ENCODE assay signal across 12 mouse cellular contexts in genomic region chr8:34670930-34671715, GRCm38 (mm10).
A peak's percentile ranks its signal among the peaks of the same experiment; 100 is the strongest.
DNase-seq lines count a peak whose midpoint lies in the region; ATAC-seq and TF ChIP-seq lines count a peak whose summit lies in the region.
"Had no signal": no experiment of that assay in that cellular context is flagged by ENCODE, and none has a peak within 500 bp of the region (broad histone marks: within the 10 kb centered on the region; RNA-seq: fewer than 3 reads in every experiment).

No protein-coding gene starts in this region.

- 5% methylated on average over 4 of the region's 4 CpGs for WGBS in thymus, adult 2 months
- WGBS in liver, embryonic 14.5 days (ENCODE audit: insufficient replicate concordance): 9% methylated on average over 4 of the region's 4 CpGs

- H3K27me3 ChIP-seq in thymus, adult 2 months (ENCODE audit: control insufficient read depth, insufficient read depth, low read length): no peaks in the 10 kb centered on the region
- no peaks in the 10 kb centered on the region for H3K27me3 ChIP-seq in liver, embryonic 14.5 days (ENCODE audit: control insufficient read depth, insufficient read depth, low read length)
- H3K27me3 ChIP-seq: Patski had no signal

- no peaks in the 10 kb centered on the region for H3K36me3 ChIP-seq in thymus, adult 2 months (ENCODE audit: control insufficient read depth, insufficient read depth, low read length)
- no peaks in the 10 kb centered on the region for H3K36me3 ChIP-seq in liver, embryonic 14.5 days (replicated peaks; ENCODE audit: control insufficient read depth, insufficient read depth, low read depth)

- TF ChIP-seq EP300 in liver, embryonic 14.5 days (IDR thresholded peaks at IDR 0.05; ENCODE audit: low read depth): peak; percentile 54

- no peak for DNase-seq in thymus, adult 2 months
- no peak for DNase-seq in thymus, postnatal 25 days
- no peak for DNase-seq in liver, embryonic 14.5 days (ENCODE audit: low read depth in 3 of 3, low spot score in 3 of 3)
- no peak for DNase-seq in T-cell, adult 2 months (ENCODE audit: low spot score)
- no peak for DNase-seq in left cerebral cortex, adult 9 months (ENCODE audit: low spot score in 2 of 2)
- no peak for DNase-seq in heart, adult 9 months (ENCODE audit: low spot score in 2 of 2)
- DNase-seq: cerebellum, postnatal 36 days; kidney, postnatal 10 days had no signal

- no peak overlapping the region for H3K9ac ChIP-seq in liver, embryonic 14.5 days (replicated peaks)

- no peak overlapping the region for H3K4me3 ChIP-seq in thymus, adult 2 months (ENCODE audit: control insufficient read depth, insufficient read depth, low read length)
- no peak overlapping the region for H3K4me3 ChIP-seq in liver, embryonic 14.5 days (ENCODE audit: insufficient read depth in 1 of 2, low read depth in 2 of 2, low read length in 2 of 2)
- H3K4me3 ChIP-seq: left cerebral cortex, adult 2 months; myocyte had no signal

- H3K9me3 ChIP-seq in liver, embryonic 14.5 days (ENCODE audit: control insufficient read depth, low read length): no peaks in the 10 kb centered on the region

- TF ChIP-seq POLR2A in thymus, adult 2 months (IDR thresholded peaks at IDR 0.05; ENCODE audit: control insufficient read depth, extremely low read depth, insufficient read depth, low read length, poor library complexity): no peak

- peak; percentile 95 for ATAC-seq in common myeloid progenitor, adult 5-6 weeks (replicated peaks; ENCODE audit: low read depth, poor library complexity, severe bottlenecking)
- peak; percentile 77 for ATAC-seq in liver, embryonic 14.5 days (ENCODE audit: insufficient read depth)
- ATAC-seq: Patski had no signal

- peaks cover 42% of the 10 kb centered on the region for H3K4me1 ChIP-seq in thymus, adult 2 months (replicated peaks; ENCODE audit: control insufficient read depth, insufficient read depth, low read length)
- peaks cover 6 to 19% of the 10 kb centered on the region in 2 experiments; a peak in 3 of 4 replicates for H3K4me1 ChIP-seq in liver, embryonic 14.5 days (replicated peaks; ENCODE audit: control insufficient read depth in 2 of 2, insufficient read depth in 2 of 2, low read length in 1 of 2)

- peak overlapping the region; percentile 22; the same call in 1 of the 2 replicates for H3K4me2 ChIP-seq in liver, embryonic 14.5 days (ENCODE audit: low read depth)

- H3K27ac ChIP-seq in thymus, adult 2 months (ENCODE audit: control insufficient read depth, insufficient read depth, low read length): peak overlapping the region; percentile 91
- no peak overlapping the region for H3K27ac ChIP-seq in liver, embryonic 14.5 days
- H3K27ac ChIP-seq: left cerebral cortex, adult 2 months had no signal

- TF ChIP-seq CTCF in thymus, adult 2 months (IDR thresholded peaks at IDR 0.05; ENCODE audit: borderline replicate concordance, control insufficient read depth, extremely low read depth, insufficient read depth, low read length, poor library complexity): no peak
- TF ChIP-seq CTCF in liver, embryonic 14.5 days (IDR thresholded peaks at IDR 0.05; ENCODE audit: low read depth): no peak
